Mouse (Mus musculus): ENCODE data around the gene Vwa8.
"Not testable (repeated sequence)": the region's sequence is repeated elsewhere in the genome, so short reads cannot be mapped to it uniquely, and the experiment has no call there.

Vwa8 gene

GRCm38 (mm10) chr14:78881563-78881962 lies 32.7 kb downstream of the Vwa8 start:
- in situ Hi-C loops (cut with MseI, MboI), result no loop called here

DNA sequence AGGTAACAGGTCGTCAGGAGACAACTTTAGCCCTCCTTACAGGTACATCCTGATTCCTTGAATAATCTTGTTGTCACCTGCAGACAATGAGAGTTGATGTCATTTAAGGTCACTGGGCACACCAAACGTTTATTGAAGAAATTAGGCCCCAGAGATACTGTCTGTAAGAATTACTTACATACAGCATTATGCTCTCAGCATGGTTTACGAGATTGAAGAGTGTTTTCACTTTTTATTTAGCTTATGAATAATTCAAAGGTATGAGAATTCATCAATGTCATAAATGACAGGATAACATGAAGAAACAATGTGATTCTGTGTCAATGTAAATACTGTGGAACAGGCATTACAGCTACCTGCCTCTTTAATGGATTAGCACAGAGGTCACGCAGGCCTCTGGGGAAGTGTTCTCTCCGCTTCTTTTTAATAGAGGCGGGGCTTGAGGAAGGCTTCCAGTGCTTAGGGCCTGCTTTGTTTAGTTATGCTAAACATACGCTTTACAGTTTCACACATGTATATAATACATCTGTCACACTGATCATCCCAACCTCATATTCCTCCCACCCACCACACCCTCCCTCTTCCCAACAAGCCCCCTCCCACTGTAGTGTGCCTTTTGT lies 37.2 kb downstream of the Vwa8 start:
- in situ Hi-C loops (cut with MseI, MboI), result no loop called here

- in situ Hi-C loops (cut with MseI, MboI), result no loop called here
Observed at GRCm38 (mm10) chr14:78886566-78887234, 37.8 kb downstream of the Vwa8 start.

- in situ Hi-C loops (cut with MseI, MboI), result not testable (repeated sequence)
Observed at GRCm38 (mm10) chr14:78887494-78887893, 38.6 kb downstream of the Vwa8 start.

DNA sequence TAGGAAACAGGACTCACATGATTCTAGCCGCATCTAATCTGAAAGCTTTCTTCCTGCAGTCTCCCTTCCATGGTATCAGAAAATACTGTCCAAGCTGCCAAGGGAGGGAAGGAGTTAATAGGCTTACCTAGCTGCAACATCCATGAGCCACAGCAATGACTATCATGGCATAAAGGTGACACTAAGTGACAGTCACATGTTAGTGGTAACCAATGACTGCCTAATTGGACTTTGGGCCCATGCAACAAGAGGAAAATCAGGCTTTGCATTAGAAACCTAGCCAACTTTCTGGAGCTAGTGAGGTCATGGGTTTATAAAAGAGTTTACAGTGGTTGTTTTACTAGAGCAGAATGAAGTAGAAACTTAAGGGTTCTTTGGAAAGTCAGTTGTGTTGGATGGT lies 46.6 kb downstream of the Vwa8 start:
- in situ Hi-C loops (cut with MseI, MboI), result no loop called here

- in situ Hi-C loops (cut with MseI, MboI), result no loop called here
Observed at GRCm38 (mm10) chr14:78896252-78896651, 47.4 kb downstream of the Vwa8 start.

GRCm38 (mm10) chr14:78900770-78901169 lies 51.9 kb downstream of the Vwa8 start:
- in situ Hi-C loops (cut with MseI, MboI), result no loop called here

DNA sequence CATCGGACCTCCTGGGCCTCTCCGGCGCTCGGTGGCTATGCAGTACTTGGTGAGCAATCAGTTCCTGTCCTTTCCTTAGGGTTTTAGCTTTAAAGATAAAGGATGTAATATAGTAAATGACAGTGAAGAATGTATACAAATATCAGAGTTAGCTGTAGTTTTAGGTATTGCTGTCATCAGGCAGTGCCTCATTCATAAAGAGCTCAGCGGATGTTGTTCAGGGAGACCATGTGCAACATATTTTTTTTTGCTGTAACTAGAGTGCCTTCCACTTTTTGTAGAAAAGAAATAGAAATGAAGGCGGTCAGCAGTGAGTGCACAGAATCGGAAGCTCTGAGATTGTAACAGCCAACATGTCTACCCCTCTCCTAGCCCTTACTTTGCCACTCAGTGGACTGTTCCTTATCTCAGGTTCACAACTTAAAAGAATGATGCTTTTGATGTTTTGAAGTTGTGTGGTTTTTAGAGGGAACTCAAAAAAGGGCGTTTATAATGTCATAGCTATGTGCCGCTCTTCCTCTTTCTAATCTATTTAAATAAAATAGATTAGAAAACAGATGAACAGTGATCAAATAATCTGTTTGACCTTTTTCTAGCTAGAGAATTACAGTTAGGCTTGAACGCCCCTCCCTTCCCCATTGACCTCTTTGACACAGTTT lies 59.5 kb downstream of the Vwa8 start:
- in situ Hi-C loops (cut with MseI, MboI), result no loop called here

DNA sequence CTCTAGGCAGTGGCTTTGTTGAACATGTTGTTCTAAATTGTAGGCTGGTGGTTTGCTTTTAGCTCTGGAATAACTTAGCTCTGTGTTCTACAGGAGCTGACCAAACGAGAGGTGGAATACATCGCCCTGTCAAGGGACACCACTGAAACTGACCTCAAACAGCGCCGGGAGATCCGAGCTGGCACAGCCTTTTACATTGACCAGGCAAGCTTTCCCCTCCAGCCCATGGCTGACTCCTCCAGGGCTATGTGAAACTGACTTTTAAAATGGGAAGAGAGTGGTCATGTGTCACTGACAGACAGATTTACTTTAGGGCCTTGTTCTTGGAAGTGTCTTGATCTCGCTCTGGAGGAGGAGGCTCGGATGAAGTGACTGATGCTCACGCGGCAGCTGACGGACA lies 63.2 kb downstream of the Vwa8 start:
- in situ Hi-C loops (cut with MseI, MboI), result no loop called here

- in situ Hi-C loops (cut with MseI, MboI), result no loop called here
Observed at GRCm38 (mm10) chr14:78914180-78914579, 65.3 kb downstream of the Vwa8 start.

- in situ Hi-C loops (cut with MseI, MboI), result no loop called here
Observed at GRCm38 (mm10) chr14:78916691-78917090, 67.8 kb downstream of the Vwa8 start.

DNA sequence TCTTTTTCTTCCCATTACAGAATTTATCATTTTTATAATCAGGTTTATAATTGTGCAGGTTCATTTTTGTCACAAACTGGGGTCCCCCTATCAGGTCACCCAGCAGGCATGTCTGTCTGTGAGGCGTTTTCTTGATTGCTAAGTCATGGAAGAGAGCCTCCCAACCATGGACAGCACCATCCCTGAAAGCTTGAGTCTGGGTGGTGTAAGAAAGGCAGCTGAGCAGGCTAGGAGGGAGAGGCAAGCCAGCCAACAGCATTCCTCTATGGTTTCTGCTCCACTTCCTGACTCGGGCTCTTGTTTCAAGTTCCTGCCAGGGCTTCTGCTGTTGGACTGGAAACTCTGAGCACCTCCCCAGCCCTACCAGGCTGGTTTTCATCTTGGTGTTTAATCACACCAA lies 72.4 kb downstream of the Vwa8 start:
- in situ Hi-C loops (cut with MseI, MboI), result no loop called here

DNA sequence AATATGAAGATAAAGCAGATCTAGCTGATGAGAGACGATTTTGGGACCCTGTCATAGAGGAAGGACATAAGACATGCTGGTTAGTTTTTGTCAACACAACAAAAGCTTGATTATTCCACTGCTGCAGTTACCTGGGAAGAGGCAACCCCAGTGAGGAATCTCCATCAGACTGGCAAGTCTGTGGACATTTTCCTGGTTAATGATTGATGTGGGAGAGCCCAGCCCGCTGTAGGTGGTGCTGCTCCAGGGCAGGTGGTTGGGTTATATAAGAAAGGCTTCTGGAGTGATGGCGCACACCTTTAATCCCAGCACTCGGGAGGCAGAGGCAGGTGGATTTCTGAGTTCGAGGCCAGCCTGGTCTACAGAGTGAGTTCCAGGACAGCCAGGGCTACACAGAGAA lies 74.8 kb downstream of the Vwa8 start:
- in situ Hi-C loops (cut with MseI, MboI), result no loop called here

DNA sequence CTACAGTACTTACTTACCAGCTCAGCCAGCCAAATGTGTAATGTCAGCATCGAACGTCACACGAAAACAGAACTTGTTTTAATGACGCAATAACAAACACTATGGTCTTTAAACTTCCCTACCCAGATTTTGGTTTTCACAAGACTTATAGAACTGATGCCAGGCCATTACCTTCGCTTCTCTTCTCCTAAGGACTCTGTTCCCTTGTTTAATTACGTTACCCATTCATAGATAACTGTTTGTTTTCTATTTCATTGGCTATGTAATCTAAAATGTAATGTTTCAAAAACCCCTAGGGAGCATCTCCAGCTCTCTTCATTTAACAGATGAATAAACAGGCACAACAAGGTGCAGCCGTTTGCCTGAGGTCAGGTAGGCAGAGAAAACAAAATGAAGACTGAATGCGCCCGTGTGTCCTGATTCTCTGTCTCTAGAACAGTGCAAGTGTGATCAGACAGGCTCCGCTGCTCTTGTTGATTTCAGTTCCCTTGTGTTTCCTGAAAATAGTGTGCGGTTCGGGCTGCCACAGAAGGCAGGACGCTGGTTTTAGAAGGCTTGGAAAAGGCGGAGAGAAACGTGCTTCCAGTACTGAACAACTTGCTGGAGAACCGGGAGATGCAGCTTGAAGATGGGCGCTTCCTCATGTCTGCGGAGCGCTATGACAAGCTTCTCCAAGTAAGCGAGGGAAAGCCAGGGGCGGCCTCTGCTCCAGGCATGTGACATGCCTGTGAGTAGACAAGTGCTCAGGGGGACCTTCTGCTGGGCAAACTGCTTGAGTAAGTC lies 76.1 kb downstream of the Vwa8 start:
- in situ Hi-C loops (cut with MseI, MboI), result no loop called here

DNA sequence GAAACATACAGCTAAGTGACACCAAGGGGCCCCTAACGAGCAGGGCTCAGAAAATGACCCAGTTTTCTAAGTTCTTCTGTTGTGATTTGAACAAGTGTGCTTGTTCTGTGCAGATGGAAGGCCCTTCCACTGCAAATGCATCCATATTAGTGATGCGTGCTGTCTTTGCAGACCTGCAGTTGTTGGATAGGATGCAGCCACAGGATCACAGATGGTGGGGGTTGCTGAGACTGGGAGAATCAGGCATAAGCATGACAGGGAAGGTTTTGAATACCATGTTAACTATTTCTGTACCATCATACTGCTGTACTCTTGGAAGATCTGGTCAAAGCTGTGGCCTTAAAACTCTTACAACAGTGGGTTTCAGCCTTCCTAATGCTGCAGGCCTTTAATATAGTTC lies 83.2 kb downstream of the Vwa8 start:
- in situ Hi-C loops (cut with MseI, MboI), result no loop called here

DNA sequence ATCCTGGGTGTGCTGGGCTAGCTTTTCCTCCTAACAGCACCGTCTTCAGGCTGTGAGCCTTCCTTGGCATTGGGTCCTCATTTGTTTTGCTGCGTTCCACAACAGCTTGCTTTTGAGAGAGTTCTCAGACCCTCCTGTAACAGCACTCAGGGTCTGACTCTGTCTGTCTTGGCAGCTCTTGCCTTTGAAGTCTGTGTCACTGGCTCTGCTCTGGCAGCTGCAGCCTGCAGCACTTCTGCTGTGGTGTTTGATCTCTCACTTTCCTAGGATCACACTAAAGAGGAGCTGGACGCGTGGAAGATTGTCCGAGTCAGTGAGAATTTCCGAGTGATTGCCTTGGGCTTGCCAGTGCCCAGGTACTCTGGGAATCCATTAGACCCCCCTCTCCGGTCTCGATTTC lies 84.5 kb downstream of the Vwa8 start:
- in situ Hi-C loops (cut with MseI, MboI), result no loop called here

DNA sequence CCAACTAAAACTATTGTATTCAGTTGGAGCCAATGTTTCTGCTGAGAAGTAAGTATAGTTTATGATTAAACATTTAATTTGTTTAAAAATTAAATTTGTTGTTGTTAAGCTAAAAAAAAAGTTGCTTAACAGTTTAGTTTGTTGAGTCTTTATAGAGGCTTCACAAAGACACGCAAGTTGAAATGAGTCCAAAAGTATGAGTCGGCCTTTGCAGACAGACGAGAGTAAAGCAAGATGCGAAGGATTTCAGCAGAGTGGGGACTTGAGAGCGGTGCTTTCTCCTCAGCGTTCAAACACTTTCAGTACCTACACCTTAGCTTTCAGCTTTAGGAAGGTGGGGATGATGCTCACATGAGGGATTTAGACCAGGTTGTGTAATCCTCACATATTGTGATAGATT lies 85.7 kb downstream of the Vwa8 start:
- in situ Hi-C loops (cut with MseI, MboI), result no loop called here

- in situ Hi-C loops (cut with MseI, MboI), result no loop called here
Observed at GRCm38 (mm10) chr14:78935796-78936195, 86.9 kb downstream of the Vwa8 start.

GRCm38 (mm10) chr14:78941741-78942475 lies 93.1 kb downstream of the Vwa8 start:
- in situ Hi-C loops (cut with MseI, MboI), result no loop called here

DNA sequence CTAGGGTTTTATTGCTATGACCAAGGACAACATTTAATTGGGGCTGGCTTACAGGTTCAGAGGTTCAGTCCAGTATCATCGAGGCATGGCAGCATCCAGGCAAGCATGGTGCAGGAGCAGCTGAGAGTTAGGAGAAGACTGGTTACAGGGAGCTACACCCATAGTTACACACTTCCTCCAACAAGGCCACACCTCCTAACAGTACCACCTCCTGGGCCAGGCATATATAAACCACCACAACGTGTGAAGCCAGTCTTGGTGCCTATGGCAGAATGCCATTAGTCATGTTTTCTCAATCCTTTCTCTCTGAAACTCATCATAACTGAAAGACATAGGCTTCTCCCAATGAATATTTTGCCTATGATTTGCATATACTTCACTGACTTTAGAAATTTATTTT lies 106.9 kb downstream of the Vwa8 start:
- in situ Hi-C loops (cut with MseI, MboI), result no loop called here

GRCm38 (mm10) chr14:78970621-78971020 lies 121.8 kb downstream of the Vwa8 start:
- in situ Hi-C loops (cut with MseI, MboI), result no loop called here

GRCm38 (mm10) chr14:78972424-78972823 lies 123.6 kb downstream of the Vwa8 start:
- in situ Hi-C loops (cut with MseI, MboI), result no loop called here
